ENCODE assay signal across 8 mouse cellular contexts in the genomic region with DNA sequence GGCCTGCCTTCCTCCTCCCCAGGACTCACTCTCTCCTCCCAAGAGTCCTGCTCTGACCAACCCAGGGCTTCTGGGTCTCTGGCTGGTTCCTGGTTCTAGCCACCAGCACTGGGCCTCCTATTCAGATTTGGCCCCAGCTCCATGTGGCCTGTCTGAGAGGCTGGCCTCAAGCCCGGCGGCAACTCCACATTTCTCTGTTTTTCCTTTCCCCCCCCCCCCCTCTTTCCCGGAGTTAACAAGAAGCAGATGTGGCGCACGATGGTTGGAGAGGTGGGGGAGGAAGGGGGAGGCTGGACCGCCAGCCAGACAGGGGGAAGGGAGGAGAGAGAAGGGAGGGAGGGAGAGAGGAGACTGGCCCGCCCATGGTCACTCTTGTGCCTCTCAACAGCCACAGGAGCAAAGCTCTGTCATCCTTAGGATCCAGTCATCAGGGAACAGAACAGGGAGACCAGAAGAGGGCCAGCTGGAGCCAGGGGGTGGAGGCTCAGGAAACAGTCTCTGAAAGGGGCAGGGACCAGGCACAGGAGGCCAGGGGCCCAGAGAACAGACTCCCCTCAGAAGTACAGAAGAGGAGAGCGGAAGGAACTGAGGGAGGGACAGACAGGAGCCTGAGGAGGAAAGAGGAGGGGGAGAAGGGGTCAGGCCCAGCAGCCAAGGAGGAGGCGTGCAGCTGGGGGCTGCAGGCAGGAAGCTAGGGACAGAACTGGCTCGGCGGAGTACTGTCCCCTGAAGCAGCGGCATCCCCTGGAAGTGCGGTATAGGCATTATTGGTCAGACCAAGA. TPM values are rescaled to one million over a fixed set of nuclear protein-coding genes. Genes with fewer than 3 reads are reported as not detected.
DNase-seq lines count a peak whose midpoint lies in the region; ATAC-seq lines count a peak whose summit lies in the region.

TSS of gene Emilin1 (plus strand) at position 343 of the 782 bp plus-strand sequence.

- H3K4me2 ChIP-seq in embryonic facial prominence, embryonic 15.5 days (replicated peaks), result peak within 1 kb of the TSS; percentile 70
- H3K4me2 ChIP-seq in heart, embryonic 15.5 days, result peak within 1 kb of the TSS; percentile 74

- H3K27me3 ChIP-seq in embryonic facial prominence, embryonic 15.5 days, result no peaks in the 10 kb centered on the region
- H3K27me3 ChIP-seq in heart, embryonic 15.5 days, result no peaks in the 10 kb centered on the region

- peak within 1 kb of the TSS; percentile 53 for H3K9ac ChIP-seq in embryonic facial prominence, embryonic 15.5 days
- H3K9ac ChIP-seq in heart, embryonic 15.5 days, result peak within 1 kb of the TSS; percentile 64

- peaks cover 83% of the 10 kb centered on the region for H3K4me1 ChIP-seq in embryonic facial prominence, embryonic 15.5 days
- peaks cover 73% of the 10 kb centered on the region for H3K4me1 ChIP-seq in heart, embryonic 15.5 days (replicated peaks)

- peak within 1 kb of the TSS; percentile 95 for H3K27ac ChIP-seq in embryonic facial prominence, embryonic 15.5 days (replicated peaks)
- H3K27ac ChIP-seq in heart, embryonic 15.5 days, result peak within 1 kb of the TSS; percentile 94

- ATAC-seq in embryonic facial prominence, embryonic 15.5 days (ENCODE audit: insufficient number of reproducible peaks, low FRiP score, low TSS enrichment, low read depth), result peak; percentile 84
- peak; percentile 65 for ATAC-seq in heart, embryonic 15.5 days (replicated peaks; ENCODE audit: insufficient number of reproducible peaks, insufficient read depth, low FRiP score, low read depth)
- ATAC-seq in megakaryocyte-erythroid progenitor cell, adult 5-6 weeks (replicated peaks; ENCODE audit: low FRiP score, low TSS enrichment, poor library complexity, severe bottlenecking), result peak; percentile 38

- peak; percentile 57 for DNase-seq in adrenal gland, postnatal 10 days
- DNase-seq in large intestine, adult 2 months (ENCODE audit: low read depth, low spot score), result no peak
- peak; percentile 52 for DNase-seq in testis, postnatal 14 days (ENCODE audit: low spot score)
- DNase-seq in right cerebral cortex, postnatal 36 days (ENCODE audit: low spot score in 2 of 2), result no peak
- no peak for DNase-seq in frontal cortex, adult 2 months (ENCODE audit: extremely low spot score in 1 of 2, low spot score in 1 of 2)

- 13% methylated on average over 12 of the region's 13 CpGs for WGBS in embryonic facial prominence, embryonic 15.5 days
- 23% methylated on average over 11 of the region's 13 CpGs for WGBS in heart, embryonic 15.5 days
- 51% methylated on average over 12 of the region's 13 CpGs for WGBS in large intestine, adult 2 months

- H3K9me3 ChIP-seq in embryonic facial prominence, embryonic 15.5 days (replicated peaks), result no peaks in the 10 kb centered on the region
- H3K9me3 ChIP-seq in heart, embryonic 15.5 days (replicated peaks), result no peaks in the 10 kb centered on the region

- peaks cover 19% of the 10 kb centered on the region for H3K36me3 ChIP-seq in embryonic facial prominence, embryonic 15.5 days
- H3K36me3 ChIP-seq in heart, embryonic 15.5 days, result peaks cover 8% of the 10 kb centered on the region; the same call in 1 of the 2 replicates

- H3K4me3 ChIP-seq in embryonic facial prominence, embryonic 15.5 days (replicated peaks), result peak within 1 kb of the TSS; percentile 55
- H3K4me3 ChIP-seq in heart, embryonic 15.5 days, result peak within 1 kb of the TSS; percentile 55

RNA-seq across cellular contexts. Expression of gene Emilin1, which starts in this region (rescaled TPM):
- total RNA-seq in adrenal gland, postnatal 10 days (2021), result 10 to 100 TPM; 60.0 to 63.4 TPM
- polyA plus RNA-seq in embryonic facial prominence, embryonic 15.5 days (2015; fragmentation: Nextera tagmentation; extraction: Ambion mirVana), result 244 and 254 TPM in 2 replicates
- polyA plus RNA-seq in heart, embryonic 15.5 days (2015; fragmentation: Nextera tagmentation; extraction: Ambion mirVana), result 125 and 179 TPM in 2 replicates
- 46.7 and 48.6 TPM in 2 replicates for polyA plus RNA-seq in large intestine, adult 2 months (2012; rRNA removed)
- 13.5 and 18.9 TPM in 2 replicates for total RNA-seq in megakaryocyte-erythroid progenitor cell, adult 5-6 weeks (2014; fragmentation: Nextera tagmentation)
- total RNA-seq in megakaryocyte-erythroid progenitor cell, adult 5-6 weeks (2017), result 5.7 and 10.3 TPM in 2 replicates
- polyA plus RNA-seq in frontal cortex, adult 2 months (2012; rRNA removed), result 4.2 and 4.7 TPM in 2 replicates

Comparison
In these comparisons a context has a peak if more than half of its experiments do, and no peak if none do; other contexts are left out.
1. DNase-seq: peak in adrenal gland, postnatal 10 days (single experiment) and testis, postnatal 14 days (single experiment); none in large intestine, adult 2 months (single experiment), right cerebral cortex, postnatal 36 days (0 of 2) and frontal cortex, adult 2 months (0 of 2).
2. Peak in every context shown above with its lines, with median percentiles within 50 percentile points of each other: ATAC-seq.